Mouse (Mus musculus): ENCODE data around the gene Hyal3. TPM values are rescaled to one million over a fixed set of nuclear protein-coding genes. Genes with fewer than 3 reads are reported as not detected.
A peak's percentile ranks its signal among the peaks of the same experiment; 100 is the strongest.

Hyal3 gene
- total and polyA plus RNA-seq, 3 experiments: 2.3 to 6.8 TPM; not detected in 1

DNA sequence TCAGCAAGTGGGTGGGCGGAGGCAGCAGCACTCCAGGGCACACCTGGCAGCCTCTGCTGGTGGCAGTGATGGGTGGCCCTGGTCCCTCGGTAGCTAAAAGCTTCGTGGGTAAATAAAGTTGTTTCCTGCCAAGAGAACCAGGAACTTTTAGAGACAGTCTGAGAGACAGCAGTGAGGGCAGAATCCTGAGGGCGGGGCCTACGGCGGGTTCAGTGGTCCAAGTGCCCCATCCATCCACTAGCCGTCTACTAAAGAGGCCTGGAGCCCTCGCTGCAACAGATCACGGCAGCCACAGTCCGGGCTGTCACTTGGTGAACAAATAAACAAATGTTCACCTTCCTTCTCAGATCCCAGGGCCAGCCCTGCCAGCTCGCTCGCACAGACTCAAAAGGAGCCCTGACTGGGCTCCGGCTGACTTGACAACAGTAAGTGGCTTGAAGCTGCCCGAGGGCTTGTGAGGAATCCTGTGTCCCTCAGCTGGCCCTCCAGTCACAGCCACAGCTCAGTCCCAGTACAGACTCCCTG lies 49.3 kb downstream of the Hyal3 start:
- H3K9ac ChIP-seq (ENCODE audit: control insufficient read depth, low read depth, low read length, poor library complexity, severe bottlenecking): no peak overlapping the region
- no peak for DNase-seq (ENCODE audit: low read depth, low spot score)
- peaks cover 0 to 18% of the 10 kb centered on the region in 2 experiments; a peak in 2 of 4 replicates for H3K36me3 ChIP-seq (ENCODE audit: control insufficient read depth in 1 of 2, insufficient read depth in 2 of 2, low read length in 2 of 2)
- TF ChIP-seq TCF12 (IDR thresholded peaks at IDR 0.05; ENCODE audit: low read depth, low read length) (no peak), ZMIZ1 (IDR thresholded peaks at IDR 0.05; ENCODE audit: low read depth, low read length) (no peak), RAD21 (IDR thresholded peaks at IDR 0.05; ENCODE audit: low read depth, low read length) (no peak)
- H3K4me3 ChIP-seq (ENCODE audit: control insufficient read depth in 1 of 2, insufficient read depth in 1 of 2, low read depth in 2 of 2, low read length in 2 of 2): no peak overlapping the region; a peak in 1 of 4 replicates
- peaks cover 6 to 26% of the 10 kb centered on the region in 2 experiments; a peak in 3 of 4 replicates for H3K4me1 ChIP-seq (ENCODE audit: control insufficient read depth in 1 of 2, insufficient read depth in 2 of 2, low read length in 2 of 2)
- H3K9me3 ChIP-seq (replicated peaks; ENCODE audit: insufficient read depth, low read length): no peaks in the 10 kb centered on the region
- H3K27ac ChIP-seq (ENCODE audit: control insufficient read depth, low read depth, low read length): peak overlapping the region; percentile 86; the same call in 1 of the 2 replicates
- H3K79me2 ChIP-seq (ENCODE audit: control insufficient read depth, insufficient read depth, low read length, poor library complexity): peaks cover 68% of the 10 kb centered on the region
- no peaks in the 10 kb centered on the region for H3K27me3 ChIP-seq (ENCODE audit: control insufficient read depth in 1 of 2, insufficient read depth in 2 of 2, low read length in 2 of 2)

DNA sequence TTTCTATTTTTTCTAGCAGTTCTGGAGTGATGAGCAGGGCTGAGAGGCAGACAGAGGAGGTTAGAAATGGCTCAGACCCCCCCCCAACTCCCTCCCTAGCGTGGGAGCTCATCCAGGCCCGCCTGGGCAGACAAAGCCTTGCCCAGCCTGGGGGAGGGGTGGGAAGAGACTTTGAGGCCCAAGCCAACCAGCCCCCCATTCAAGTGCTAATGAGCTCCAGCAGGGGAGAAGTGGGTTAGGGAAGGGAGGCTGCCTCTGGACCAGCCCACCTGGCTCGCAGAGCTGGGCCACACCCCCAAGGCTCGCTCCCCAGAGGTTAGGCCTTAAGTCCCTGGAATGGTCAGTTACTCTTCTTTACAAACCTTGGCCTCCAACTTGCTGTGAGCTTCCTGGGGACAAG lies 50.0 kb downstream of the Hyal3 start:
- H3K9ac ChIP-seq (ENCODE audit: control insufficient read depth, low read depth, low read length, poor library complexity, severe bottlenecking): no peak overlapping the region
- DNase-seq (ENCODE audit: low read depth, low spot score): no peak
- peaks cover 0 to 16% of the 10 kb centered on the region in 2 experiments; a peak in 2 of 4 replicates for H3K36me3 ChIP-seq (ENCODE audit: control insufficient read depth in 1 of 2, insufficient read depth in 2 of 2, low read length in 2 of 2)
- peaks cover 67% of the 10 kb centered on the region for H3K79me2 ChIP-seq (ENCODE audit: control insufficient read depth, insufficient read depth, low read length, poor library complexity)
- TF ChIP-seq MAFK (IDR thresholded peaks at IDR 0.05; ENCODE audit: borderline replicate concordance, low read depth, low read length) (no peak), ZMIZ1 (IDR thresholded peaks at IDR 0.05; ENCODE audit: low read depth, low read length) (no peak), CHD1 (IDR thresholded peaks at IDR 0.05; ENCODE audit: low read depth, low read length) (no peak), ZNF384 (IDR thresholded peaks at IDR 0.05; ENCODE audit: low read depth, low read length) (no peak)
- no peak overlapping the region for H3K27ac ChIP-seq (ENCODE audit: control insufficient read depth, low read depth, low read length)
- no peaks in the 10 kb centered on the region for H3K9me3 ChIP-seq (replicated peaks; ENCODE audit: insufficient read depth, low read length)
- H3K4me3 ChIP-seq (ENCODE audit: control insufficient read depth in 1 of 2, insufficient read depth in 1 of 2, low read depth in 2 of 2, low read length in 2 of 2): no peak overlapping the region
- H3K4me1 ChIP-seq (ENCODE audit: control insufficient read depth in 1 of 2, insufficient read depth in 2 of 2, low read length in 2 of 2): peaks cover 5 to 22% of the 10 kb centered on the region in 2 experiments; a peak in 3 of 4 replicates
- H3K27me3 ChIP-seq (ENCODE audit: control insufficient read depth in 1 of 2, insufficient read depth in 2 of 2, low read length in 2 of 2): no peaks in the 10 kb centered on the region

DNA sequence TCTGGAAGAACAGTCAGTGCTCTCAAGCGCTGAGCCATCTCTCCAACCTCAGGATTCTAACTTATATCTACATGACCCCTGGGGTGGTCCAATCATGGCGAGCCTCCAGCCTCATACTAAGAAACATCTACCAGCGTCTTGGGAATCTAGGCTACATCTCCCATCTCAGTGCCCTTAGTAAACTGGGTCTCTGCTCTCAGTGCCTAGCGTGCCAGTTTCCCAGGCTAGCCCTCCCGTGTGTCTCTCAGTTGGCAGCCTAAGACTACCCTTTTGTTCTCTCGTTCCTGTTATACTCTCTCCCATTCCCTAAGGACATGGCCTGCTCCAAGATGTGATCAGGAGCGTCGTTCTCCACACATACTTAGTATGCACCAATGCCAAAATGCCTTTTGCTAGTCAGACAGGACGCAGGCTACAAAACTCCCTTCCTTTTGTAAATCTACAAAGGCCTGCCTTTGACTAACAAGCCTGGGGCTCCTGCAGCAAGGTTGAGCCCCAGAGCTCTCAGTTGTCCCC lies 50.8 kb downstream of the Hyal3 start:
- peaks cover 65% of the 10 kb centered on the region for H3K79me2 ChIP-seq (ENCODE audit: control insufficient read depth, insufficient read depth, low read length, poor library complexity)
- DNase-seq (ENCODE audit: low read depth, low spot score): no peak
- peaks cover 5 to 27% of the 10 kb centered on the region in 2 experiments; a peak in 3 of 4 replicates for H3K4me1 ChIP-seq (ENCODE audit: control insufficient read depth in 1 of 2, insufficient read depth in 2 of 2, low read length in 2 of 2)
- no peaks in the 10 kb centered on the region for H3K9me3 ChIP-seq (replicated peaks; ENCODE audit: insufficient read depth, low read length)
- H3K4me3 ChIP-seq (ENCODE audit: control insufficient read depth in 1 of 2, insufficient read depth in 1 of 2, low read depth in 2 of 2, low read length in 2 of 2): no peak overlapping the region
- no peak for TF ChIP-seq RCOR1 (IDR thresholded peaks at IDR 0.05; ENCODE audit: low read depth, low read length)
- TF ChIP-seq MYB (IDR thresholded peaks at IDR 0.05; ENCODE audit: low read depth, low read length): no peak
- no peak for TF ChIP-seq KAT2A (conservative IDR thresholded peaks at IDR 0.05; ENCODE audit: low read depth, low read length)
- no peak for TF ChIP-seq HCFC1 (IDR thresholded peaks at IDR 0.05; ENCODE audit: low read depth, low read length)
- no peak for TF ChIP-seq MAZ (IDR thresholded peaks at IDR 0.05; ENCODE audit: low read depth, low read length)
- TF ChIP-seq MAFK (IDR thresholded peaks at IDR 0.05; ENCODE audit: borderline replicate concordance, low read depth, low read length): no peak
- no peak for TF ChIP-seq ZNF384 (IDR thresholded peaks at IDR 0.05; ENCODE audit: low read depth, low read length)
- TF ChIP-seq ELF1 (IDR thresholded peaks at IDR 0.05; ENCODE audit: low read depth, low read length): no peak
- no peak for TF ChIP-seq USF2 (IDR thresholded peaks at IDR 0.05; ENCODE audit: borderline replicate concordance in 1 of 2, insufficient read depth in 1 of 2, low read depth in 1 of 2, low read length in 2 of 2)
- no peak for TF ChIP-seq POLR2A (IDR thresholded peaks at IDR 0.05; ENCODE audit: control insufficient read depth in 1 of 2, insufficient read depth in 1 of 2, low read depth in 1 of 2, low read length in 2 of 2, poor library complexity in 1 of 2)
- TF ChIP-seq MYC (IDR thresholded peaks at IDR 0.05; ENCODE audit: low read depth, low read length): no peak
- no peak for TF ChIP-seq CHD2 (IDR thresholded peaks at IDR 0.05; ENCODE audit: low read length)
- TF ChIP-seq USF1 (IDR thresholded peaks at IDR 0.05; ENCODE audit: low read depth, low read length): no peak
- TF ChIP-seq TAL1 (IDR thresholded peaks at IDR 0.05; ENCODE audit: low read length): no peak
- no peak for TF ChIP-seq GATA1 (IDR thresholded peaks at IDR 0.05; ENCODE audit: low read depth, low read length)
- no peak for TF ChIP-seq TBP (IDR thresholded peaks at IDR 0.05; ENCODE audit: low read depth, low read length)
- no peak for TF ChIP-seq ZC3H11A (IDR thresholded peaks at IDR 0.05; ENCODE audit: low read depth, low read length)
- TF ChIP-seq MXI1 (IDR thresholded peaks at IDR 0.05; ENCODE audit: low read depth, low read length): no peak
- H3K27me3 ChIP-seq (ENCODE audit: control insufficient read depth in 1 of 2, insufficient read depth in 2 of 2, low read length in 2 of 2): no peaks in the 10 kb centered on the region
- no peak overlapping the region for H3K27ac ChIP-seq (ENCODE audit: control insufficient read depth, low read depth, low read length)
- peaks cover 0 to 19% of the 10 kb centered on the region in 2 experiments; a peak in 2 of 4 replicates for H3K36me3 ChIP-seq (ENCODE audit: control insufficient read depth in 1 of 2, insufficient read depth in 2 of 2, low read length in 2 of 2)
- no peak overlapping the region for H3K9ac ChIP-seq (ENCODE audit: control insufficient read depth, low read depth, low read length, poor library complexity, severe bottlenecking)
